Mouse (Mus musculus) induced T-regulatory cell, adult 2 months (primary cell): ENCODE measurements at regions not wholly inside any gene's neighbourhood (a gene's known extent, or its start where the extent isn't known, plus 50 kb on each side); places are given as distances from the start of the nearest gene placed in this dataset.

Experiments used
- DNase-seq: peaks from one replicate; pipeline ENCODE4 v3.0.0-alpha.2; 2012; ENCODE audit warnings: low read depth

DNA sequence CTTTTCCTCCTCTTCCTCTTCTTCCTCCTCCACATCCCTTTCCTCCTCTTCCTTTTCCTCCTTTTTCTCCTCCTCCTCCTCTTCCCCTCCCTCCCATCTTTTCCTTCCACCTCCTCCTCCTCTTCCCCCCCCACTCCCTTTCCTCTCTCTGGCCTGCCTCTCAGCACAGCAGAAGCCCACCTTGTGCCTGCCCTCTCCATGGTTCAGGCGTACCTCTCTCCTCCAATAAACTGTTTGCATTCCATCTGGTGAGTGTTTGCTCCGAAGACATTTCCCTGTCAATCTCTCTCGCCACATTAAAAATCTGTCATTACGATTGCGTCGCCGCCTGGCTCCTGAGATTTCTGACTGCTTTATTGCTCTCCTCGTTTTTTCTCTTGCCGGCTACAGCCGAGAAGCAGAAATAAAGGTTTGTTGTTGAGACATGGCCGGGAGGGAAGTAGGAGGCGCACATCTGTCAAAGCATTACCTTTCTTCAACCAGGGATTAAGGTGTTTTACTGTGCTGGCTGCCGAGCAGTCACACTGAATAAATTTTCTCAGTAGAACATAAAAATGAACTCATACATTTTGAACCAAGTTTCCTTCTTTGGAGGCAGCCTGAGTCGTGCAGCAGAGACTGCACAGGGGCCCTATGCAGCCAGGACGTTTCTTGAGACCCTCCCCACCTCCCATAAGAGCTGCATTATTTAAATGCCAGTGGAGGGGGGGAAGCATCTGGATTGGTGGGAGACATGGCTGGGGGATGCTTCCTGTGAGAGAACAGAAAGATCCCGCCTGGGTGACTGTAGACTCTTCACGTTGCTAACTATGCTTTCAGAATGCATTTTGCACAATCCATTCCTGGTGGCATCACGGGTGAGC, 376.3 kb upstream of the 3110018I06Rik start:
- no peak for DNase-seq

DNA sequence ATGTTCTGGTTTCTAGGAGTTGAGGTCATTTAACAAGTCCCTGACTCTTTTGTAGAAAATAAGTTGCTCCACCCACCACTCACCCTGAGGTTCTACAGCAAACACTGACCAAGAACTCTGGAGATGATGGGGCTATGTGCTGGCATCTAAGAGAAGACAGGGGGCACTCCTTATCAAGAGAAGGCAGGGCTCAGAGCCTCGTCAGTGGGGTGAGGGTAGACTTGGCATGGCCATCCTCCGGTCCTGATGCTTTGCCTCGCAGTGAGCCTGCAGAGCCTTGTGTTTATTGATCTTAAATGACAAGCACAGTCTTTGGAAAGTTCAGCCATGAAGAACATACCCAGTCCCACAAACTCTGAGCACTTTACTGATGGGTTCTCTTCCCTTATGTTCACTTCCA, 370.1 kb upstream of the 3110018I06Rik start:
- DNase-seq, result peak; percentile 78

DNA sequence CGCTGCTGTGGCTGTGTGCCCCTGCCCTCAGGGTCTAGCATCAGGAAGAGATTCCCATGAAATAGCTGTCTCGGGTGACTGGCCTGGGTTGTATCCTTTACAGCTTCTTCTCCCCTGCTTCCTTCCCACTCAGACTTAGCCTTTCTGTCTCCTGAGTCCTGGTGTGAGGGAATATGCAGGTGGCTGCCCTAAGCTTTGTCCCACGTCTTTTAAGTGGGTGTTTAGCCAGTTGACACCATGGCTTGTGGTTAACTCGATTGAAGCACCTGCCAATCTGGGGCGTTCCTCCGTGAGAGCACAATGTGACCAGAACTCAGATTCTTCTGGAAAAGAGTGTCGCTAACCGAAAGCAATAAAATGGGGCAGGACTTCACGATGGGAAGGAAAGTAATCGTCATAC, 369.4 kb upstream of the 3110018I06Rik start:
- peak; percentile 72 for DNase-seq

DNA sequence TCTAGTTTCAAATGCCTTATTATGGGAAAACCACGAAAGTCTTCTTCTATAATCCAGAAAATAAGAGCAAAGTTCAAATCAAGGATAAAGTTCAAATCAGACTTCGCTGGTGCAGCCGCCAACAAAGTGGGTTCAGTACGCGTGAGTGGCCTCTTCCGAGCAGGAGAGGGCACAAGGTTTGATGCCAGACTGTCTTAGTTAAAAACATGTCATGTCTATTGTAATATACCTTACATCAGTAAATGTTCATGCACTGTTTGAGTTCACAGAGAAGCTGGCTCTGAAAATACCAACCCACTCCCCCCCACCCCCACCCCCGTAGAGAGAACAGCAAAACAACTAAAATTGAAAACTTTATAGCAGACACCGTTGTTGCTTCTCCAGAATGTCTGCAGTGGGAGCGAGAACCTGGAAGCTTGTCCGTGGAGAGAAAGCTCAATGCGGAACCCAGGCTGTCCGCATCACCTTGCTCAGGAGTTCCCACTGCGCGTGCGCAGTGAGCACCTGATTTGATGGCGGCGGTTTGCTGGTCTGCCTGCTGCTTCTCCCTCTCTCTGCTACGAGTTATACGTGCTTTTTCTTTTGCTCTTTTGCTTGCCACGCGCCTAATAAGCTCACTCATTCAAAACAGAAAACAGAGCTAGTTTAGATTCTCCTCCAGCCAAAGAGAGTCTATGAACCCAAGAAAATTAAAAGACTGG, 367.8 kb upstream of the 3110018I06Rik start:
- peak; percentile 85 for DNase-seq

DNA sequence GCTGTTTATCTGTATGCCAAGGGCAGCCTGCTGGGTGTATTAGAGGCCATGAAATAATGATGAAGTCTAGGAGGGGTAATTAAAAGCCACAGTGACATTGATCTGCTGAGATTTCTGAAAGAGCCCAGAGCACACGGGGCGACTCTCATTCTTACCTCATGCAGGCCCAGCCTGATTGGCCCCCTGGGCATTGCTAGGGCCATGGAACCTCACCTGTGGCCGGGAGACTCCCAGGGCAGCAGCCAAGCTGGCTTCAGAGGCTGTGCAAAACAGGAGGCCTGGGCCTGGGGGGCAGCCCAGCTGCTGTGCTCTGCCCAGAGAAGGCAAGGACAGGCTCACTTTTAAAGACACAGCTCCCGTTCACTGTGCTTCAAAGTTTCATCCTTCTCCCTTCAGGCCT, 366.4 kb upstream of the 3110018I06Rik start:
- peak; percentile 43 for DNase-seq

DNA sequence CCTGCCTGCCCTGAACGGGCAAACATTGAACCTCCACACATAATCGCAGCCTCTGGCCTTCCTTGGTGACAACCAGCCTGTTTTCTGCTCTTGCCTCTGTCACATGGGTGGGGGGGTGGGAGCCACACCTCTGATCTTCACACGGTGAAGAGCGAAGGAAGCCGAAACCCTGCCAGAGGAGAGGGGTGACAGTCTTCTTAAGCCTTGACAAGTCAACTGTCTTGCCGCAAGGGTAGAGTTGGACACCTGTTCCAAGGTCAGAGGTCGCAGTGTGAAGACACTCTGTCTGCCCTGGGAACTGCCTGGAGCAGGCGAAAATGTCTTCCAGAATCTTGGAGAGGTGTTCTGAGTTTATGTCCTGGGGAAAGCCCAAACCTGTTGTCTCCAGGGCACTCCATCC, 364.8 kb upstream of the 3110018I06Rik start:
- peak; percentile 83 for DNase-seq

DNA sequence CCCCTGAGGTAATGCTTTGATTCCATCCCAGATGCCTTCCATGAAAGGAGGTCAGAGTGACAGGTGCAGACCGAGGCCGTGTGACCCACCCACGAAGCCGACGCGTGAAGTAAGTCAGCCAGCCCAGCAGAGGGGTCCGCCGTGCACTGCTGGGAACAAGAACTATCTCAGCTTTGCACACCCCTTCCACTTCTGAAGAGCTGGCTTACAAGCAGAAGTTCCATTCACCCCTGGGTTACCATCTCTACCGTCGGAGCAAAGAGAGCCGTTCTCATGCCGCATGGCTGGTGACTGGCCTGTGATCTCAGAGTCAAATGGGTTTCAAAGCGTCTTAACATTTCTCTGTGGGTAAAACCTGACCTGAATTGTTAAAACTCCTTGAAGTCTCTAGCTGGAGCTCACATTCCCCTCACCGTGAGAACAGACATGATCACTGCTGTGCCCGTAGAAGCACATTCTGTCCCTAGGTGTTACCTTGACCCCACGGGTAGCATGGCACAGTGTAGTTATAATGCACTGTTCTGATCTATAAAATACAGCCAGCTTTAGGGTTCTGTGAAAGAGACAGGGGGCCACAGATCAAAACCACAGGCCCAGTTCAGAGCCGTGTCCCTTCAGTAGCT, 364.1 kb upstream of the 3110018I06Rik start:
- DNase-seq, result peak; percentile 76

DNA sequence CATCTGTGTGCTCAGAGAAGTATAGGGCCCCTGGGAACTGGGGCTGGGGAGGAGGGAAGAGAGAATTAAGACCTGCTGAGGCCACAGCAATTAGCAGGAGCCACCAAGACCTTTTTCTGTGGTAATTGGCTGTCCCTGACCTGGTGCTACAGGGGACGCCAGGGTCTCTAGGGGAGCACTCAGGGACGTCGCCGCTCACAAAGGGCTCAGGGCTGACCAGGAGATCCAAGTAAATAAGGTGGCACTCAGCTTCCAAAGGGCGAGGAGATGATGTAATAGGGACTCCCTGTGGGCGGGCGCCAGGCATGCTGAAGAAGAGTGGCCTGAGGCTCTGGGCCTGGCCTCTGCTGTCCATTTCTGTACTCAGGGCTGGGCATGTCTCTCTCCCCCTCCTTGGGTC, 363.2 kb upstream of the 3110018I06Rik start:
- DNase-seq, result peak; percentile 46

DNA sequence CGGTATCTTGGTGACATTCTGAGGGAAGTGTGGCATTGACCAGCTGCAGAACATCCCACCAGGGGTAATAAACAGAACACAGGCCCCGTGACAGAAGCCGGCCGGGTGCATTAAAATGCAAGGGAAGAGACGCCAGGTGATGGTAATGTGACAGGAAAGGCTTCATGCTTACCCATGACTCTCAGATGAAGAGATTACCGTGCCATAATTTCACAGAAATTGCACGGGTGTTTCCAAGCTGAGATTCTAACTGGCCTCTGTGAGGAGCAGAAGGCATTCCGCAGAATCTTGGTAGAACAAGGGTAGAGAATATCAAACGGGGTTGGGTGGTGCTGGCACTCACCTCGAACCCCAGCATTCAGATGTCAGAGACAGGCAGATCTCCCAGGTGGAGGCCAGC, 362.4 kb upstream of the 3110018I06Rik start:
- DNase-seq, result peak; percentile 80

DNA sequence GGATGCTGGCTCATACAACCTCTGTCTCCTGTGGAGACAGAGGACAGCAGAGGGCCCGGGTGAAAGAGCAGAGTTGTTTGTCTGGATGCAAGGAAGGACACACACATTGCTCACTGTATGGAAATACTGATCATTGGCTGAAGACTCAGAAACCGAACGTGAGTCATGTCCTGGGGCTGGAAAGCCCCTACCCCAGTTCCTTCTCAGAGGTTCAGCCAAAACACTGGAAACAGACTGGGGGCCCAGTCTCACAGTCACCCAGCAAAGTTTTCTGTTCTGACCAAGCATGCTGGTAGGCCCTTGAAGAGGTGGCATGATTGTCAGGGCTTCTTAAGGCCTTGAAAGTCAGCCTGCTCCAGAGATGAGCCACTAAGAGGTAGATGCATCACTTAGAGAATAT, 360.8 kb upstream of the 3110018I06Rik start:
- peak; percentile 86 for DNase-seq

DNA sequence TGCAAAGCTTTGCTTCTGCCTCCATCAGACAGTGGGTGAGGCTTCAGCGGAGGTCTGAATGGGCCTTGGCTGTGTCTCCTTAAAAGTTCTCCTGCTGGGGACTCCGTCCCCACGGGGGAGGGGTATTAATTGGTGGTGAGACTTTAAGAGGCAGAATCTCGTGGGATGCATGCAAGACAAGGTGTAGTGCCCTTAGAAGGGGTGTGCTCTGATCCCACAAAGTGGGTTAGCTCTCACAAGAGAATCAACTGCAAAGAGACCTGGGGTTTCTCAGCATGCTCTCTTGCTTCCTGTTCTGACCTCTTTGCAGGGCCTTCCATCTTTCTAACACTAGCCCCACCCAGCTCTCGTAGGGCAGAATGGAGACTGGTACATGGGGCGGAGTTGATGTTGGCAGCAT, 359.2 kb upstream of the 3110018I06Rik start:
- peak; percentile 78 for DNase-seq

DNA sequence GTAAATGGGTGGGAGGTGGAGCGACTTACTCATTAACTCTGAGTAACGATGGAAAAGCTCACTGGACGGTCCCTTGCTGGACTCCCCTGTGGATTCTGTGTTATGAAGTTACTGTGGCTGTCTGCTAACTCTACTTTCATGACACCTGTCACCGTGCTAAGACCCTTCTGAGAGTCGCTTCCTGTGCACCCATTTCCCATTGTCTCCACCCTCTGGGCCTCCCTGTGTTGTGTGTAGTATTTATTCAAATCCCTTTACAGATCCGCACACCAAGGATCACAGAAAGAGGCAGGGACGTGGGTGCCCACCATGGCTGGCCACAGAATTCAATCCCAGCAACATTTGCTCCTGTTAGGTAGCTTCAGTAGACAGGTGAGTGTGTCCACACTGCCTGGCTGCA, 357.1 kb upstream of the 3110018I06Rik start:
- peak; percentile 68 for DNase-seq

DNA sequence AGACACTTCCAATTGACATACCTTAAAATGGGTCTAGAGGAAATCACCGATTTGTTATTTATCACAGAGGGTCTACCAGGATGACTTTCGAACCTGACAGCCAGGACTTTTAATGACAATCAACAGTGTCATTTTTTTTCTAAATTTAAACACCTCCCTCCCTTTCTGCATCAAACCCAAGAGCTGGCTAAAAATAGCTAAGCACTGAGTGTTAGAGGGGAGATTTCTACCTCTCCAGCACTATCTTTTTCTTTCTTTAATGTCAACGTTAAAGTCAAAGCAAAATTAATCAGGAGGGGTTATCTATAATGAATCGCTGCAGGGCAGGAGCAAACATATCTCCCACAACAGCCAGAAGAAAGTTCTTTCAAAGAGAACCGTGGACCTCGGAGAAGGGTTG, 356.6 kb upstream of the 3110018I06Rik start:
- DNase-seq, result peak; percentile 55

DNA sequence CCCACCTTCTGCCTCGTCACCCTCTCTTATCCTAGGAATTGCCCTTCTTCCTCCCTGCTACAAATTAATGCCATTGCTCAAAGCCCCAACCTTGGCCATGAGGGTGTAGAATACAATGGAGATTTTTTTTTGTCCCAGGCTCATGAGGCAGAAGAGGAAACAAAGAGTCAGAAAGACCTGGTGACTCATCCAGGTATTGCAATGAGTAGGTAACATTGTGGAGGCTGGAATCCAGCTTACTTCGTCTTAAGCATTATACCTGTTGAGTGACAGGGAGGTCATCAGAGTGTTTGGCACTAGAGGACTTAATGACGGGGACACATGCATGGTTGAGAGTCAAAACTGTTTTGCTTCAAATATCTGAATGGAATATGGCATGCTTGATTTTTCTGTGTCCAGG, 355.9 kb upstream of the 3110018I06Rik start:
- peak; percentile 74 for DNase-seq

DNA sequence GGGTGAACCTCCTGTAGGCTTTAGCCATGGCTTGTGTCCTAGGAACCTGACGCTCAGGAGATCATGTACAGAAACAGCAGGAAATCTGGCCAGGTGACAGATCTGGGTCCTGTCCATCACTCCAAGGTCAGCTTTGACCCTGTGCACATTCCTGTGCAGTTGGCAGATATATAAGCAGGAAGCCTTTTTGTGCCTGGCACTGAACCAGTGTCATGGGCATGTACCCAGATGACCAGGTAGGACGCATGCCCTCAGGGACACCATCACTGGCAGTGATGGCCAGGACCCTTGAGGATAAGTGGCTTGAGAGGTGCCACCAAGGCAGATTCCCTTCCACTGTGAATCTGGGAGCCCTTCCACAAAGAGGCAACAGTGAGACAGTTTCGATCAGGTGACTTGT, 354.1 kb upstream of the 3110018I06Rik start:
- DNase-seq, result no peak

DNA sequence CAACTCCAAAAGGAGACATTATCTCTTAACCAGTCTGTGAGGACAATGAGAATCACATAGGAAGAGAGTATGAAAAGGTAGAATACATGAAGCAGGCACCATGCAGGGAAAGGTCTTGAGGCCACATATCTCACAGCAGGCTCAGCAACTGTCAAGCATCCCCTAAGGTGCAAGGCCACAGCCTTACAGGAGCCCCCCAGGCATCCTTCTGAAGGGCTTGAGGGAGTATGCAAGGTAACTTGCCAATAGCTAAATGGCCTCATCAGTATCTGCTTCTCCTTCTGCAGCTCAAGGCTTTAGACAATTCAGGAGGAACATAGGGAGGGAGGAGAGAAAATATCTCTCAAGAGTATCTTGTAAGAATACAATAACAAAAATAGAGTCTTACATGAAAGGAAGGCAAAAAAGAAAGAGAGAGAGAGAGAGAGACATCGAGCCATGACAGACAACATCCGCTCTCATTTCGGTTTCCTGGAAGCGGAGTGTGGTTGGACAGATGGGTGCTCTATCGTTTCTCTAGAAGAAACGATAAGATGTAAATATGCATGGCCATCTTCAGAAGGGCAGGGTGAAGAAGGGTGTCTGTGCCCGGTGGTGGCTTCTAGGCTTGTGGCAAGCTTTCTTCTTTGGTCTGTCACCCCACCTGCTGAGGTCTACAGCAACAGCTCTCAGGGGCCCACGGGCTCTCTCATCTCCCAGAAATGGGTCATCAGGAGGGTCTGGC, 349.6 kb upstream of the 3110018I06Rik start:
- peak; percentile 88 for DNase-seq

DNA sequence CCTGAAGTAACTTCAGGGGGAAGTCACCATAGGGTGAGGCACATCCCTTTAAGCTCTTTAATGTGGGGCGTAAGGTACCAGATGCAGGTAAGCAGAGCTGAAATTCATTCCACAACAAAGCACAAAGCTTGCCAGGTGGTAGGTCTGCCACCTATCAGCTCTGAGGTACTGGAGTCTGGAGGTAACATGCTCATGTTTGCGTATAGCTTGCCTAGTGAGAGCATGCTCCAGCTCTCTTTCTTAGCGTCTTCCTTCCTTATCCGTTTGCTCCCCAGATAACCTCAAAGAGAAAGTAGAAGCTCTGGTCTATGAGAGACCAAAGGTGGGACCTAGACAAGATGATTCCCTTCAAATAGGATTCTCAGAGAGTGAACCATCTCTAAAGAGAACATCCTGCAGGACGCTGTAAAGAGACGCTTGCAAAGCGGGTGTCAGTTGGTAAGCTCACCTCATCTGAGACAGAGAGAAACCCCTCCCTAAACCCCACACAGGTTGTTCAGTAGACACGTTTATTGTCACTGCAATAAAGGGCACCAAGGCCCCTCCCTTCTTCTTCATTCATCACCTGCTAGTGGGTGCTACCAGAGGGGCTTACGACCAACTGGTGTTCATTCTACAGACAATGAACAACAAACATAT, 347.4 kb upstream of the 3110018I06Rik start:
- peak; percentile 72 for DNase-seq

DNA sequence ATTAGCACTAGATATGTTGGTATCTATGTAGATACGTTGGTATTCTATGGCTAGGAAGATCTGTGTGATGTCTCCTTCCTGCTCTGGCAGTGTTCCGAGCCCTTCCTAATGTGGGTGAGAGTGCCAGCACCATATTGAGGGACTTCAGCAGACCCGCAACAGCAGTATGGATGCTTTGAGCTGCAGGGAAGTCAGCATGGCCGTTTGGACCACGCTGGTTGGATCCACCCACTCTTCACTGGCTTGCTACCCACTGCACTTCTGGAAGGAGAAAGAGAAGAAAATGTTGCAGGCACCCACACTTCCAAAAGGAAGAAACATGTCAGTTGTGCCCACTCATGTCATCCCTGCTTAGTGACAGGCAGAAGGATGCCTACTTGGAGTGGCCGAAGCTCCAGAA, 346.2 kb upstream of the 3110018I06Rik start:
- no peak for DNase-seq

DNA sequence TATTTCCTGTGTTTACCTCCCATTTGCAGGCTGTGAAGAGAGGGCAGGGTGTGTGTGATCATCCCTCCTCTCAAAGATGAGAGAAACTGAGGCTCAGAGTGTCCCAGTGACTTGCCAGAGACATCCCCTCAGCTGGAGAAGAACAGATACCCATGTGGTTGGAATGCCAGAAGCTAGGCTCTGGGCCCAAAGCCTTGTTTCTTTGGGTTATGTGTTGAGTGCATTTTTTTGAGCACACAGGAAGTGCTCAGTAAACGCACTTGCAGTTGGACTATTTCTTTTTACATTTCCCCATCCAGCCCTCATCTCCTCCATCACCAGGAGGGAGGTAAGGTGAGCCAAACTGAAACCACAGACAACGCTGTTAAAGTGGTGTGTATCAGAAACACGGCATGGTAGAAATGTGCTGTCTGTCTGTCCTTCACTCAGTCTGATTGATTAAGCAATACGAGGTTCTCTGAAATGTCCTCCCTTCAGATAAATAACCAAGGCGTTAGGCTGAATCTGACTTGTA, 341.8 kb upstream of the 3110018I06Rik start:
- peak; percentile 85 for DNase-seq

DNA sequence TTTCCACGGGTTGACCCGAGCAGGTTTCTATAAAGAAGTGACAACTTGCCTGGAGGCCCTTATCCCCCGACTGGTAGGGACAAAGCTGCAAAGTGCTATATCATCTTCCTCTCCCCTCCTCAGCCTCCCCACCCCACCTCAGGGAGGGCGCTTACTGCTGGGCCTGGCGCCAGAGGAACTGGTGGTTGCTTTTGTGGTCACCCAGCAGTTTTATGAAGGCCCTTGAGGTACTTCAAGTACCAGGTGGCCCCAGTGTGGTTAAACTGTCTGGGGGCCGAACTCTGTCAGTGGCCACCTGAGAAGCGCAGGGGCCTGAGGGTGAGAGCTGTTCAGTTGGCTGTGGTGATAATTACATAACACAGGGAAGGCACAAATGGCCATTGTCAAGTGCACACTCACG, 340.0 kb upstream of the 3110018I06Rik start:
- peak; percentile 64 for DNase-seq

DNA sequence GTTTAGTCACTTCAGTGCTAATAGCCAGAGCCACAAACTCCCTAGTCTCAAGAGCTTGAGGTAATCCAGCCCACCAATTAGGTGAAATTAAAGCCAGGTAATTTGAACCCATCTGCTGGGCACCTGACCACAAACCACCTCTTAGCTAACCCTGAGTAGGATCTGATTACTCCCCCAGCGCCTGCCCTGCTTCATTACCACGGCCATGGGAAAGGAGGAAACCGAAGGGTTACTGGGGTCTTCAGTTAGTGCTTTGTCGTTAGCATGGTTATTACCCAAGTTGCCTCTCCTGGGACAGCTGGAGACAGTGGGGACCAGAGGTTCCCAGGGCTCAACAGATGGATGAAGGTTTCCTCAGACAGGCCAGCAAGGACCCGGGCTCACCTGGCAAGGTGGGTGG, 337.3 kb upstream of the 3110018I06Rik start:
- no peak for DNase-seq

DNA sequence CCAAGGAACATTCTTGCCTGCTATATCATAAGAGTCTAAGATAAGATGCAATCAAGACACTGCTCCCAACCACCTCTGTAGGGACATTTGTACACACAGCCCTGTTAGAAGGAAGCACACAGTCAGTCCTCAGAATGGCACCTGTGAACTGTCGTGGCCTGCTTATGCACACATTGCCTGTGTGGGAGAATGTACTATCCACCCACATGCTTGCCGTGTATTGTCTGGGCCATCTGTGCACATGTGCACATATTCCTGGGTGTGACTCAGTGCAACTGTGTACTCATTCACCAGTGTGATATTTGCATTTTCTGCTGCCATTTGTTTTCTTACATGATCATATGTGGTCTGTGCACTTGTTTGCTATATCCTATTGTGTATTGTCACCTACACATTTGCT, 333.8 kb upstream of the 3110018I06Rik start:
- DNase-seq, result no peak
